Mouse (Mus musculus) frontal cortex, postnatal 14 days (tissue): ENCODE measurements around the gene Rsrp1.

Source experiments
- DNase-seq, 2 experiments: peaks; one replicate each; pipeline ENCODE4 v3.0.0; 2022; ENCODE audit warnings: low spot score in 2 of 2

The Rsrp1 gene

GRCm38 (mm10) chr4:134963021-134963776 lies 39.8 kb downstream of the Rsrp1 start:
- no peak for DNase-seq

- DNase-seq, result no peak
These were observed 44.7 kb downstream of the Rsrp1 start for GRCm38 (mm10) chr4:134967887-134968604.

GRCm38 (mm10) chr4:134968605-134968976 lies 45.2 kb downstream of the Rsrp1 start:
- DNase-seq, result no peak

- DNase-seq, result no peak
These were observed 52.0 kb downstream of the Rsrp1 start for GRCm38 (mm10) chr4:134975261-134975928.

GRCm38 (mm10) chr4:134975929-134976308 lies 52.5 kb downstream of the Rsrp1 start:
- DNase-seq, result no peak
